ENCODE assay signal across 8 mouse cellular contexts in the genomic region with DNA sequence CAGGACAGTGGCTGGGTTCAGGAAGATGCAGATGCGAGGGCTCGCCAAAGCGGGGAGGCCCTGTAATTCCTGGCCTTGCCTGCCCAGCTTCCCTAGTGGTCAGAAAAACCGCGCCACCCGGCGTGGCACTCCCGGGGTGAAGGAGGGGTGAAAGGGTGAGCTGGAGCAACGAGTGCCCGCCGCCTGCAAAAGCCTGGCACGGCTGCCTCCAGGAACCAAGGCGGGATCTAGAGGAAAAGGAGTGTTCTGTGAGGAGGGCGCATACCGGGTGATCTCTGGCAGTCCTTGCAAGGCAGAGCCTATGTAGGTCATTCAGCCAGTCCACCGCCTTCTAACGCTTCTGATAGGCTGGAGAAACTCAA. TPM values are rescaled to one million over a fixed set of nuclear protein-coding genes. Genes with fewer than 3 reads are reported as not detected.
A peak's percentile ranks its signal among the peaks of the same experiment; 100 is the strongest.
DNase-seq lines count a peak whose midpoint lies in the region; ATAC-seq and TF ChIP-seq lines count a peak whose summit lies in the region.

No protein-coding gene starts in this region.

- H3K36me3 ChIP-seq in kidney, embryonic 14.5 days (ENCODE audit: control insufficient read depth, insufficient read depth, low read length): no peaks in the 10 kb centered on the region
- no peaks in the 10 kb centered on the region for H3K36me3 ChIP-seq in limb, embryonic 14.5 days (ENCODE audit: control insufficient read depth, insufficient read depth, low read length)
- no peaks in the 10 kb centered on the region for H3K36me3 ChIP-seq in midbrain, embryonic 14.5 days (ENCODE audit: control insufficient read depth, insufficient read depth, low read length)
- H3K36me3 ChIP-seq in stomach, embryonic 16.5 days (ENCODE audit: control insufficient read depth, insufficient read depth, low read length): no peaks in the 10 kb centered on the region

- no peaks in the 10 kb centered on the region for H3K9me3 ChIP-seq in kidney, embryonic 14.5 days (ENCODE audit: control insufficient read depth, low read length)
- no peaks in the 10 kb centered on the region for H3K9me3 ChIP-seq in limb, embryonic 14.5 days (ENCODE audit: control insufficient read depth, low read length)
- no peaks in the 10 kb centered on the region for H3K9me3 ChIP-seq in midbrain, embryonic 14.5 days (ENCODE audit: control insufficient read depth, low read length)
- H3K9me3 ChIP-seq in stomach, embryonic 16.5 days (replicated peaks; ENCODE audit: control insufficient read depth, low read length): no peaks in the 10 kb centered on the region

- H3K27me3 ChIP-seq in kidney, embryonic 14.5 days (ENCODE audit: control insufficient read depth, insufficient read depth, low read length): no peaks in the 10 kb centered on the region
- no peaks in the 10 kb centered on the region for H3K27me3 ChIP-seq in limb, embryonic 14.5 days (ENCODE audit: control insufficient read depth, insufficient read depth, low read length)
- no peaks in the 10 kb centered on the region for H3K27me3 ChIP-seq in midbrain, embryonic 14.5 days (ENCODE audit: control insufficient read depth, insufficient read depth, low read length)
- no peaks in the 10 kb centered on the region for H3K27me3 ChIP-seq in stomach, embryonic 16.5 days (ENCODE audit: control insufficient read depth, insufficient read depth, low read length)

- 3% methylated on average over 17 of the region's 17 CpGs for WGBS in kidney, embryonic 14.5 days
- WGBS in limb, embryonic 14.5 days: under 1% methylated on average over 17 of the region's 17 CpGs
- under 1% methylated on average over 17 of the region's 17 CpGs for WGBS in midbrain, embryonic 14.5 days
- WGBS in stomach, embryonic 16.5 days: under 1% methylated on average over 17 of the region's 17 CpGs

- DNase-seq in retina, postnatal 7 days (ENCODE audit: low read depth, low spot score): peak; percentile 58
- DNase-seq in retina, embryonic 14.5 days (ENCODE audit: low spot score): no peak
- peak; percentile 71 for DNase-seq in heart, adult 8-10 months (ENCODE audit: low spot score)
- no peak for DNase-seq in limb, embryonic 14.5 days (ENCODE audit: low spot score)
- DNase-seq in midbrain, embryonic 14.5 days: peak; percentile 68

- peak overlapping the region; percentile 83 for H3K27ac ChIP-seq in embryonic fibroblast, embryonic 13.5 days (ENCODE audit: insufficient read depth, low read length)
- peak overlapping the region; percentile 77 for H3K27ac ChIP-seq in kidney, embryonic 14.5 days (ENCODE audit: low read depth, low read length)
- peak overlapping the region; percentile 67 for H3K27ac ChIP-seq in limb, embryonic 14.5 days (replicated peaks; ENCODE audit: low read depth, low read length)
- H3K27ac ChIP-seq in midbrain, embryonic 14.5 days (replicated peaks; ENCODE audit: low read depth, low read length): peak overlapping the region; percentile 95
- peak overlapping the region; percentile 93 for H3K27ac ChIP-seq in stomach, embryonic 16.5 days (ENCODE audit: low read length)

- ATAC-seq in kidney, embryonic 14.5 days (ENCODE audit: low FRiP score, low TSS enrichment): no peak; the same call in 1 of the 2 replicates
- peak; percentile 9; the same call in 1 of the 2 replicates for ATAC-seq in limb, embryonic 14.5 days (ENCODE audit: low FRiP score, low read depth)
- ATAC-seq in midbrain, embryonic 14.5 days (ENCODE audit: low FRiP score, low TSS enrichment): peak; percentile 26
- ATAC-seq in stomach, embryonic 16.5 days (ENCODE audit: insufficient read depth, low FRiP score): peak; percentile 11

- peak overlapping the region; percentile 49 for H3K4me3 ChIP-seq in embryonic fibroblast, embryonic 13.5 days (ENCODE audit: insufficient read depth, low read length)
- H3K4me3 ChIP-seq in kidney, embryonic 14.5 days (ENCODE audit: low read length): peak overlapping the region; percentile 92
- H3K4me3 ChIP-seq in limb, embryonic 14.5 days (replicated peaks; ENCODE audit: low read length): peak overlapping the region; percentile 93
- peak overlapping the region; percentile 90 for H3K4me3 ChIP-seq in midbrain, embryonic 14.5 days (replicated peaks; ENCODE audit: low read depth, low read length)
- peak overlapping the region; percentile 99 for H3K4me3 ChIP-seq in stomach, embryonic 16.5 days (replicated peaks; ENCODE audit: low read length)

- peak overlapping the region; percentile 91 for H3K9ac ChIP-seq in kidney, embryonic 14.5 days (ENCODE audit: low read depth, low read length)
- peak overlapping the region; percentile 84 for H3K9ac ChIP-seq in limb, embryonic 14.5 days (ENCODE audit: low read depth, low read length, severe bottlenecking)
- peak overlapping the region; percentile 93 for H3K9ac ChIP-seq in midbrain, embryonic 14.5 days (replicated peaks; ENCODE audit: low read length)
- H3K9ac ChIP-seq in stomach, embryonic 16.5 days (ENCODE audit: low read length): peak overlapping the region; percentile 87

- H3K4me2 ChIP-seq in kidney, embryonic 14.5 days (replicated peaks; ENCODE audit: low read depth, low read length): peak overlapping the region; percentile 84
- H3K4me2 ChIP-seq in limb, embryonic 14.5 days (replicated peaks; ENCODE audit: low read depth, low read length, severe bottlenecking): peak overlapping the region; percentile 79
- peak overlapping the region; percentile 84 for H3K4me2 ChIP-seq in midbrain, embryonic 14.5 days (ENCODE audit: low read length)
- peak overlapping the region; percentile 76 for H3K4me2 ChIP-seq in stomach, embryonic 16.5 days (ENCODE audit: low read depth, low read length)

- TF ChIP-seq CTCF in embryonic fibroblast, embryonic 13.5 days (IDR thresholded peaks at IDR 0.05; ENCODE audit: borderline replicate concordance, insufficient read depth, low read length): no peak

- peaks cover 6% of the 10 kb centered on the region for H3K4me1 ChIP-seq in embryonic fibroblast, embryonic 13.5 days (ENCODE audit: control insufficient read depth, insufficient read depth, low read length)
- peaks cover 24% of the 10 kb centered on the region for H3K4me1 ChIP-seq in kidney, embryonic 14.5 days (ENCODE audit: control insufficient read depth, insufficient read depth, low read length)
- H3K4me1 ChIP-seq in limb, embryonic 14.5 days (ENCODE audit: control insufficient read depth, insufficient read depth, low read length): peaks cover 20% of the 10 kb centered on the region
- peaks cover 18% of the 10 kb centered on the region for H3K4me1 ChIP-seq in midbrain, embryonic 14.5 days (ENCODE audit: control insufficient read depth, insufficient read depth, low read length)
- peaks cover 21% of the 10 kb centered on the region for H3K4me1 ChIP-seq in stomach, embryonic 16.5 days (ENCODE audit: control insufficient read depth, insufficient read depth, low read length)

- peak; percentile 50; the same call in 1 of the 2 replicates for TF ChIP-seq POLR2A in embryonic fibroblast, embryonic 13.5 days (IDR thresholded peaks at IDR 0.05; ENCODE audit: low read depth, low read length)
- no peak for TF ChIP-seq POLR2A in limb, embryonic 14.5 days (IDR thresholded peaks at IDR 0.05; ENCODE audit: borderline replicate concordance, extremely low read depth, insufficient read depth, insufficient read length)

RNA-seq across cellular contexts. Expression of a gene that starts 0.6 kb away (rescaled TPM):
- 53.1 and 78.3 TPM in 2 replicates for polyA plus RNA-seq in embryonic fibroblast, embryonic 13.5 days (2011; ENCODE audit: insufficient read length, low read depth, missing spikeins)
- total RNA-seq in heart, adult 8-10 months (2022): 100 to 1,000 TPM; 107 to 140 (median 112) TPM
- polyA plus RNA-seq in kidney, embryonic 14.5 days (2014; fragmentation: Nextera tagmentation; extraction: Ambion mirVana): 34.9 and 63.2 TPM in 2 replicates
- 26.7 and 29.2 TPM in 2 replicates for polyA plus RNA-seq in limb, embryonic 14.5 days (2012; rRNA removed)
- 58.5 and 62.2 TPM in 2 replicates for polyA plus RNA-seq in limb, embryonic 14.5 days (2014; fragmentation: Nextera tagmentation; extraction: Ambion mirVana)
- polyA plus RNA-seq in midbrain, embryonic 14.5 days (2014; fragmentation: Nextera tagmentation; extraction: Ambion mirVana): 60.2 and 63.3 TPM in 2 replicates
- polyA plus RNA-seq in stomach, embryonic 16.5 days (2015; fragmentation: Nextera tagmentation; extraction: Ambion mirVana): 53.0 and 59.5 TPM in 2 replicates

Comparison
In these comparisons a context has a peak if more than half of its experiments do, and no peak if none do; other contexts are left out.
1. DNase-seq: peak in retina, postnatal 7 days (single experiment), heart, adult 8-10 months (single experiment) and midbrain, embryonic 14.5 days (single experiment); none in retina, embryonic 14.5 days (single experiment) and limb, embryonic 14.5 days (single experiment).
2. H3K4me3 ChIP-seq: peak in every context shown above with its lines; median percentile 99 in stomach, embryonic 16.5 days; 93 in limb, embryonic 14.5 days; 92 in kidney, embryonic 14.5 days; 90 in midbrain, embryonic 14.5 days; 49 in embryonic fibroblast, embryonic 13.5 days.
3. Peak in every context shown above with its lines, with median percentiles within 50 percentile points of each other: H3K27ac ChIP-seq, H3K4me2 ChIP-seq and H3K9ac ChIP-seq.